Mouse (Mus musculus) erythroblast, embryonic 14.5 days (primary cell): ENCODE results near the gene Gkap1. TPM values are rescaled to one million over a fixed set of nuclear protein-coding genes. Genes with fewer than 3 reads are reported as not detected.

ENCODE experiments used
- H3K27me3 ChIP-seq: 2 replicates; pipeline ENCODE4 v1.6.1; 2012; ENCODE audit warnings: inconsistent platforms; ENCODE audit not compliant: control insufficient read depth
- H3K36me3 ChIP-seq: 2 replicates; pipeline ENCODE4 v1.6.1; 2012; ENCODE audit warnings: mild to moderate bottlenecking, inconsistent platforms; ENCODE audit not compliant: control insufficient read depth
- H3K4me1 ChIP-seq: 2 replicates; pipeline ENCODE4 v1.6.1; 2012; ENCODE audit warnings: inconsistent platforms; ENCODE audit not compliant: control insufficient read depth
- H3K4me3 ChIP-seq: replicated peaks from 2 replicates; pipeline ENCODE3; 2012; ENCODE audit warnings: moderate library complexity, mild to moderate bottlenecking, inconsistent platforms
- H3K9me3 ChIP-seq: 2 replicates; pipeline ENCODE4 v1.6.1; 2012; ENCODE audit warnings: low read length, inconsistent platforms, mixed read lengths; ENCODE audit not compliant: control insufficient read depth
- GATA1 ChIP-seq: IDR thresholded peaks from 2 replicates; pipeline ENCODE4 v1.6.1; 2012; ENCODE audit warnings: low read length, inconsistent platforms, mixed read lengths
- TAL1 ChIP-seq: IDR thresholded peaks from 3 replicates; pipeline ENCODE4 v1.6.1; 2012; ENCODE audit warnings: low read length, inconsistent platforms, mixed read lengths
- polyA plus RNA-seq: library from polyadenylated mRNA; stranded (reverse); fragments of >175 nt; gene quantifications from 2 replicates; pipeline ENCODE4 v1.2.3, GENCODE M21; 2012

The Gkap1 gene
- polyA plus RNA-seq, 1 experiment, result 0.03 TPM

- H3K36me3 ChIP-seq, result no peaks in the 10 kb centered on the region
- peak overlapping the region; percentile 65 for H3K4me3 ChIP-seq
- no peak for TF ChIP-seq GATA1
- no peak for TF ChIP-seq TAL1
- peaks cover 84% of the 10 kb centered on the region for H3K27me3 ChIP-seq
- H3K4me1 ChIP-seq, result peaks cover 16% of the 10 kb centered on the region
- peaks cover 4% of the 10 kb centered on the region; the same call in 1 of the 2 replicates for H3K9me3 ChIP-seq
Observed at GRCm38 (mm10) chr13:58274259-58274991, 1.1 kb downstream of the Gkap1 start.

- Histone ChIP-seq H3K27me3 (peaks cover 85% of the 10 kb centered on the region), H3K9me3 (peaks cover 4% of the 10 kb centered on the region; the same call in 1 of the 2 replicates), H3K4me1 (peaks cover 16% of the 10 kb centered on the region), H3K4me3 (peak overlapping the region; percentile 65), H3K36me3 (no peaks in the 10 kb centered on the region)
- no peak for TF ChIP-seq GATA1
- TF ChIP-seq TAL1, result no peak
Observed at GRCm38 (mm10) chr13:58273411-58274258, 1.9 kb downstream of the Gkap1 start.

GRCm38 (mm10) chr13:58266864-58267263, 8.6 kb downstream of the Gkap1 start:
- no peak overlapping the region for H3K4me3 ChIP-seq
- no peaks in the 10 kb centered on the region for H3K4me1 ChIP-seq
- H3K27me3 ChIP-seq, result peaks cover 25% of the 10 kb centered on the region
- H3K36me3 ChIP-seq, result no peaks in the 10 kb centered on the region
- TF ChIP-seq GATA1 (no peak), TAL1 (no peak)
- no peaks in the 10 kb centered on the region for H3K9me3 ChIP-seq

- H3K9me3 ChIP-seq, result no peaks in the 10 kb centered on the region
- H3K4me3 ChIP-seq, result no peak overlapping the region
- H3K4me1 ChIP-seq, result no peaks in the 10 kb centered on the region
- H3K36me3 ChIP-seq, result no peaks in the 10 kb centered on the region
- H3K27me3 ChIP-seq, result no peaks in the 10 kb centered on the region
- TF ChIP-seq TAL1 (no peak), GATA1 (no peak)
Observed at GRCm38 (mm10) chr13:58263546-58263945, 12.0 kb downstream of the Gkap1 start.

- Histone ChIP-seq H3K9me3 (no peaks in the 10 kb centered on the region), H3K4me3 (no peak overlapping the region), H3K36me3 (no peaks in the 10 kb centered on the region), H3K4me1 (no peaks in the 10 kb centered on the region), H3K27me3 (no peaks in the 10 kb centered on the region)
- TF ChIP-seq GATA1 (no peak), TAL1 (no peak)
Observed at GRCm38 (mm10) chr13:58261674-58262073, 13.8 kb downstream of the Gkap1 start.

GRCm38 (mm10) chr13:58253268-58253667, 22.2 kb downstream of the Gkap1 start:
- Histone ChIP-seq H3K9me3 (no peaks in the 10 kb centered on the region), H3K4me1 (no peaks in the 10 kb centered on the region), H3K36me3 (no peaks in the 10 kb centered on the region), H3K4me3 (no peak overlapping the region), H3K27me3 (no peaks in the 10 kb centered on the region)
- no peak for TF ChIP-seq TAL1
- TF ChIP-seq GATA1, result no peak

GRCm38 (mm10) chr13:58248957-58249356, 26.5 kb downstream of the Gkap1 start:
- Histone ChIP-seq H3K4me3 (no peak overlapping the region), H3K27me3 (no peaks in the 10 kb centered on the region), H3K9me3 (no peaks in the 10 kb centered on the region), H3K4me1 (peaks cover 8% of the 10 kb centered on the region), H3K36me3 (no peaks in the 10 kb centered on the region)
- TF ChIP-seq GATA1, result no peak
- TF ChIP-seq TAL1, result no peak

- Histone ChIP-seq H3K4me1 (no peaks in the 10 kb centered on the region), H3K4me3 (no peak overlapping the region), H3K9me3 (no peaks in the 10 kb centered on the region), H3K36me3 (no peaks in the 10 kb centered on the region), H3K27me3 (no peaks in the 10 kb centered on the region)
- TF ChIP-seq GATA1 (no peak), TAL1 (no peak)
Observed at GRCm38 (mm10) chr13:58236536-58236935, 39.0 kb downstream of the Gkap1 start.

- TF ChIP-seq GATA1 (no peak), TAL1 (no peak)
- Histone ChIP-seq H3K36me3 (no peaks in the 10 kb centered on the region), H3K4me1 (peaks cover 8% of the 10 kb centered on the region), H3K27me3 (no peaks in the 10 kb centered on the region), H3K4me3 (no peak overlapping the region), H3K9me3 (no peaks in the 10 kb centered on the region)
Observed at GRCm38 (mm10) chr13:58232611-58233010, 42.9 kb downstream of the Gkap1 start.
